Mouse (Mus musculus) ES-E14 (cell line): Measurements from ENCODE around the gene Rhbdd1. TPM values are rescaled to one million over a fixed set of nuclear protein-coding genes. Genes with fewer than 3 reads are reported as not detected.

Source experiments
- DNase-seq: peaks from one replicate; pipeline ENCODE4 v3.0.0-alpha.2; 2013; ENCODE audit warnings: low read depth, low spot score
- H3K27ac ChIP-seq: 2 replicates; pipeline ENCODE4 v1.5.1; 2012; ENCODE audit warnings: low read depth, mild to moderate bottlenecking, low read length, moderate library complexity, mixed read lengths; ENCODE audit not compliant: poor library complexity, insufficient read depth, severe bottlenecking
- H3K36me3 ChIP-seq: 2 replicates; pipeline ENCODE4 v1.6.1; 2012; ENCODE audit warnings: mild to moderate bottlenecking, low read length, moderate library complexity, mixed read lengths; ENCODE audit not compliant: control insufficient read depth, poor library complexity, insufficient read depth, severe bottlenecking
- H3K4me1 ChIP-seq, 2 experiments: fragments of 150-350 bp in 1 of 2; sonication (generic) in 1 of 2; 2 replicates each; pipeline ENCODE4 v1.6.1; 2012; ENCODE audit warnings: low read length in 2 of 2, mild to moderate bottlenecking in 1 of 2, mixed read lengths in 1 of 2; ENCODE audit not compliant: control insufficient read depth in 2 of 2, insufficient read depth in 2 of 2, poor library complexity in 1 of 2
- H3K4me3 ChIP-seq, 2 experiments: fragments of 150-350 bp in 1 of 2; sonication (generic) in 1 of 2; 2 replicates each; pipeline ENCODE4 v1.5.1; 2012; ENCODE audit warnings: low read length in 2 of 2, low read depth in 1 of 2, mild to moderate bottlenecking in 1 of 2, mixed read lengths in 1 of 2; ENCODE audit not compliant: insufficient read depth in 1 of 2, poor library complexity in 1 of 2, severe bottlenecking in 1 of 2
- H3K9ac ChIP-seq: 2 replicates; pipeline ENCODE4 v1.6.1; 2012; ENCODE audit warnings: low read depth, mild to moderate bottlenecking, low read length, mixed read lengths; ENCODE audit not compliant: poor library complexity, insufficient read depth, severe bottlenecking
- H3K9me3 ChIP-seq: fragments of 150-350 bp; sonication (generic); 2 replicates; pipeline ENCODE4 v1.6.1; 2012; ENCODE audit warnings: low read depth, mild to moderate bottlenecking, low read length; ENCODE audit not compliant: control insufficient read depth, insufficient read depth
- CHD2 ChIP-seq: IDR thresholded peaks from 2 replicates; pipeline ENCODE4 v1.6.1; 2014; ENCODE audit warnings: mild to moderate bottlenecking, low read depth, low read length, inconsistent platforms
- HCFC1 ChIP-seq: IDR thresholded peaks from 2 replicates; pipeline ENCODE4 v1.6.1; 2012; ENCODE audit warnings: low read length, inconsistent platforms, borderline replicate concordance; ENCODE audit not compliant: insufficient read depth
- MAFK ChIP-seq: IDR thresholded peaks from 2 replicates; pipeline ENCODE4 v1.6.1; 2014; ENCODE audit warnings: mild to moderate bottlenecking, low read depth, low read length, inconsistent platforms; ENCODE audit not compliant: insufficient read depth
- ZC3H11A ChIP-seq: IDR thresholded peaks from 2 replicates; pipeline ENCODE4 v1.6.1; 2012; ENCODE audit warnings: low read depth, mild to moderate bottlenecking, inconsistent platforms, low read length, borderline replicate concordance
- ZNF384 ChIP-seq: IDR thresholded peaks from 2 replicates; pipeline ENCODE4 v1.6.1; 2012; ENCODE audit warnings: low read depth, low read length, inconsistent platforms
- in situ Hi-C, 2 experiments: fragments of 600-800 bp; cut with MboI; formaldehyde crosslinking; loops; one replicate each; pipeline ENCODE4 v1.15.1; 2025; ENCODE audit warnings: low sequenced_read_pairs in 2 of 2, inconsistent platforms in 1 of 2; ENCODE audit not compliant: unreplicated experiment in 2 of 2
- total RNA-seq: library from RNA; depleted of rRNA; stranded (reverse); fragments of 300-350 nt; gene quantifications from 2 replicates; pipeline ENCODE4 v1.2.3, GENCODE M21; 2012

The Rhbdd1 gene
- total RNA-seq, 1 experiment = 14.1 TPM

GRCm38 (mm10) chr1:82373924-82374323, 57.7 kb downstream of the Rhbdd1 start:
- Histone ChIP-seq H3K9ac (no peak overlapping the region), H3K36me3 (no peaks in the 10 kb centered on the region), H3K27ac (no peak overlapping the region), H3K9me3 (no peaks in the 10 kb centered on the region), H3K4me3 (no peak overlapping the region), H3K4me1 (no peaks in the 10 kb centered on the region)
- in situ Hi-C loops = no loop called here
- no peak for DNase-seq
- no peak for TF ChIP-seq HCFC1
- TF ChIP-seq ZC3H11A = no peak
- TF ChIP-seq CHD2 = no peak
- TF ChIP-seq ZNF384 = no peak
- TF ChIP-seq MAFK = no peak

- H3K27ac ChIP-seq = no peak overlapping the region
Observed at GRCm38 (mm10) chr1:82374831-82375358, 58.6 kb downstream of the Rhbdd1 start.

GRCm38 (mm10) chr1:82375452-82375851, 59.2 kb downstream of the Rhbdd1 start:
- H3K9me3 ChIP-seq = no peaks in the 10 kb centered on the region

More at GRCm38 (mm10) chr1:82374831-82375358, 58.6 kb downstream of the Rhbdd1 start:
- TF ChIP-seq ZC3H11A = no peak
- TF ChIP-seq CHD2 = no peak
- TF ChIP-seq MAFK = no peak
- no peak for TF ChIP-seq HCFC1
- no peak for TF ChIP-seq ZNF384
- H3K36me3 ChIP-seq = no peaks in the 10 kb centered on the region
- H3K4me3 ChIP-seq = no peak overlapping the region
- in situ Hi-C loops = no loop called here
- H3K9ac ChIP-seq = no peak overlapping the region
- DNase-seq = no peak
- H3K4me1 ChIP-seq = no peaks in the 10 kb centered on the region
- no peaks in the 10 kb centered on the region for H3K9me3 ChIP-seq

GRCm38 (mm10) chr1:82381946-82382345, 65.7 kb downstream of the Rhbdd1 start:
- Histone ChIP-seq H3K9me3 (no peaks in the 10 kb centered on the region), H3K4me3 (no peak overlapping the region), H3K4me1 (no peaks in the 10 kb centered on the region), H3K27ac (no peak overlapping the region), H3K9ac (no peak overlapping the region), H3K36me3 (no peaks in the 10 kb centered on the region)
- no peak for TF ChIP-seq ZNF384
- TF ChIP-seq HCFC1 = no peak
- TF ChIP-seq ZC3H11A = no peak
- no peak for TF ChIP-seq CHD2
- no peak for TF ChIP-seq MAFK
- no peak for DNase-seq
- in situ Hi-C loops = no loop called here

More at GRCm38 (mm10) chr1:82375452-82375851, 59.2 kb downstream of the Rhbdd1 start:
- Histone ChIP-seq H3K9ac (no peak overlapping the region), H3K4me3 (no peak overlapping the region), H3K36me3 (no peaks in the 10 kb centered on the region), H3K27ac (no peak overlapping the region), H3K4me1 (no peaks in the 10 kb centered on the region)
- no peak for TF ChIP-seq ZC3H11A
- TF ChIP-seq MAFK = no peak
- no peak for TF ChIP-seq ZNF384
- DNase-seq = no peak
- in situ Hi-C loops = no loop called here

GRCm38 (mm10) chr1:82384106-82384505, 67.9 kb downstream of the Rhbdd1 start:
- DNase-seq = no peak
- in situ Hi-C loops = no loop called here
- H3K9me3 ChIP-seq = no peaks in the 10 kb centered on the region
- H3K36me3 ChIP-seq = no peaks in the 10 kb centered on the region
- H3K9ac ChIP-seq = no peak overlapping the region
- H3K4me3 ChIP-seq = no peak overlapping the region
- TF ChIP-seq CHD2 (no peak), ZC3H11A (no peak), HCFC1 (no peak), ZNF384 (no peak), MAFK (no peak)
- no peak overlapping the region for H3K27ac ChIP-seq
- H3K4me1 ChIP-seq = no peaks in the 10 kb centered on the region
